Mouse (Mus musculus) heart, postnatal 0 days (tissue): Measurements from ENCODE around the gene Fam25c.

Experiments
- CTCF ChIP-seq: IDR thresholded peaks from 2 replicates; pipeline ENCODE4 v1.5.1; 2016; ENCODE audit warnings: antibody characterized with exemption, control low read depth, low read depth
- EP300 ChIP-seq: IDR thresholded peaks from 2 replicates; pipeline ENCODE4 v1.6.1; 2016; ENCODE audit warnings: antibody characterized with exemption, low read depth

DNA sequence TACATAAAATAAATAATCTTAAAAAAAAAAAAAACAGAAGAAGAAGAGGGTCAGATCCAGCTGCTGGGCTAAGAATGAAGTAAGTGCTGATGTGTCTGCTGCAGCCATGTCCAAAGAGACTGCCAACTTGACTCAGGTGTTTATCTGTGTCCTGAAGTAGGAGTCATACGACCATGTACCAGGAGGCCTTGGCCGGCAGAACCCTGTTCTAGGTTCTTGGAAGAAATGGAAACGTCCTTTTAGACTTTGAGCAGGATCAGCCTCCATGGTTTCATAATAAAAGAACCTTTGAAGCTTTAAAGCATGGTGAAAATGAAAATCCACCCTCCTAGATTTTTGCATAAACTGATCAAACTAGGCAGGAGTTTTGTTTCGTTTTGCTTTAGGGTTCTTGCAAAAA is 777 bp downstream of the Fam25c start:
- TF ChIP-seq CTCF, result no peak
- TF ChIP-seq EP300, result no peak
